Mouse (Mus musculus) spleen, postnatal 36 days (tissue): ENCODE results near the gene Gch1.
A peak's percentile ranks its signal among the peaks of the same experiment; 100 is the strongest.

ENCODE experiments used
- DNase-seq, 2 experiments: peaks; one replicate each; pipeline ENCODE4 v3.0.0; 2022; ENCODE audit warnings: low spot score in 2 of 2, mixed read lengths in 1 of 2

The Gch1 gene

GRCm38 (mm10) chr14:47206601-47207000 is 17.4 kb upstream of the Gch1 start:
- DNase-seq: no peak

GRCm38 (mm10) chr14:47205270-47205972 is 16.2 kb upstream of the Gch1 start:
- DNase-seq: no peak

GRCm38 (mm10) chr14:47197340-47197739 is 8.1 kb upstream of the Gch1 start:
- no peak for DNase-seq

GRCm38 (mm10) chr14:47196711-47197110 is 7.5 kb upstream of the Gch1 start:
- DNase-seq: no peak

- peak; percentile 47 to 60 for DNase-seq
Observed at GRCm38 (mm10) chr14:47194096-47194495, 4.9 kb upstream of the Gch1 start.

GRCm38 (mm10) chr14:47193506-47193905 is 4.3 kb upstream of the Gch1 start:
- DNase-seq: no peak

- no peak for DNase-seq
Observed at GRCm38 (mm10) chr14:47191861-47192260, 2.6 kb upstream of the Gch1 start.

GRCm38 (mm10) chr14:47190626-47191025 is 1.4 kb upstream of the Gch1 start:
- no peak for DNase-seq

GRCm38 (mm10) chr14:47189635-47189955 is 382 bp upstream of the Gch1 start:
- DNase-seq: no peak

GRCm38 (mm10) chr14:47188475-47188847 is 752 bp downstream of the Gch1 start:
- peak in 1 of 2 experiments; percentile 15 for DNase-seq

- peak; percentile 71 for DNase-seq
Observed at GRCm38 (mm10) chr14:47187666-47188360, 1.4 kb downstream of the Gch1 start.

- no peak for DNase-seq
Observed at GRCm38 (mm10) chr14:47187261-47187660, 2.0 kb downstream of the Gch1 start.

- no peak for DNase-seq
Observed at GRCm38 (mm10) chr14:47186561-47186960, 2.7 kb downstream of the Gch1 start.

GRCm38 (mm10) chr14:47181497-47182290 is 7.5 kb downstream of the Gch1 start:
- peak in 1 of 2 experiments; percentile 36 for DNase-seq

- DNase-seq: no peak
Observed at GRCm38 (mm10) chr14:47178851-47179250, 10.4 kb downstream of the Gch1 start.

- peak in 1 of 2 experiments; percentile 21 for DNase-seq
Observed at GRCm38 (mm10) chr14:47177846-47178414, 11.3 kb downstream of the Gch1 start.

- no peak for DNase-seq
Observed at GRCm38 (mm10) chr14:47176226-47176625, 13.0 kb downstream of the Gch1 start.

GRCm38 (mm10) chr14:47175136-47175535 is 14.1 kb downstream of the Gch1 start:
- DNase-seq: no peak

- no peak for DNase-seq
Observed at GRCm38 (mm10) chr14:47172073-47172472, 17.1 kb downstream of the Gch1 start.

GRCm38 (mm10) chr14:47170499-47171109 is 18.6 kb downstream of the Gch1 start:
- no peak for DNase-seq

- no peak for DNase-seq
Observed at GRCm38 (mm10) chr14:47169677-47170410, 19.4 kb downstream of the Gch1 start.
